Mouse (Mus musculus) neural tube, embryonic 15.5 days (tissue): Measurements from ENCODE around the gene Gm10318. TPM values are rescaled to one million over a fixed set of nuclear protein-coding genes. Genes with fewer than 3 reads are reported as not detected.
A peak's percentile ranks its signal among the peaks of the same experiment; 100 is the strongest.

Source experiments
- ATAC-seq: fragments of 200-750 bp; cut with Nextera tagmentation; 2 replicates; pipeline ENCODE4 v1.8.0; 2017; ENCODE audit warnings: mild to moderate bottlenecking, moderate TSS enrichment, moderate library complexity; ENCODE audit not compliant: low FRiP score
- H3K27ac ChIP-seq: fragments of 300-500 bp; sonication (generic); replicated peaks from 2 replicates; pipeline ENCODE4 v1.5.1; 2015; ENCODE audit warnings: mild to moderate bottlenecking, inconsistent platforms
- H3K27me3 ChIP-seq: fragments of 300-500 bp; sonication (generic); replicated peaks from 2 replicates; pipeline ENCODE4 v1.6.1; 2015; ENCODE audit warnings: inconsistent platforms
- H3K36me3 ChIP-seq: fragments of 300-500 bp; sonication (generic); 2 replicates; pipeline ENCODE4 v1.6.1; 2015; ENCODE audit warnings: inconsistent platforms
- H3K4me1 ChIP-seq: fragments of 300-500 bp; sonication (generic); 2 replicates; pipeline ENCODE4 v1.6.1; 2015; ENCODE audit warnings: inconsistent platforms
- H3K4me2 ChIP-seq: fragments of 300-500 bp; sonication (generic); 2 replicates; pipeline ENCODE4 v1.6.1; 2015; ENCODE audit warnings: inconsistent platforms, mild to moderate bottlenecking, moderate library complexity
- H3K4me3 ChIP-seq: fragments of 300-500 bp; sonication (generic); replicated peaks from 2 replicates; pipeline ENCODE4 v1.5.1; 2015; ENCODE audit warnings: mild to moderate bottlenecking, inconsistent platforms
- H3K9ac ChIP-seq: fragments of 300-500 bp; sonication (generic); replicated peaks from 2 replicates; pipeline ENCODE4 v1.6.1; 2015; ENCODE audit warnings: mild to moderate bottlenecking, inconsistent platforms
- H3K9me3 ChIP-seq: fragments of 300-500 bp; sonication (generic); replicated peaks from 2 replicates; pipeline ENCODE4 v1.6.1; 2016; ENCODE audit warnings: inconsistent platforms
- WGBS: fragments of 180-500 bp; shearing (Covaris S2); methylation state at CpG from one replicate; pipeline ENCODE4 v1.1.7; 2015; ENCODE audit warnings: mixed read lengths; 5-methylcytosine and 5-hydroxymethylcytosine counted together
- polyA plus RNA-seq: library from polyadenylated mRNA; unstranded; fragments of >200 nt; fragmentation: Nextera tagmentation; extraction: Ambion mirVana; gene quantifications from 2 replicates; pipeline ENCODE4 v1.2.1, GENCODE M21; 2015

Gm10318 gene
- polyA plus RNA-seq, 1 experiment from 2014 or later, result not detected

- Histone ChIP-seq H3K4me3 (no peak overlapping the region), H3K36me3 (no peaks in the 10 kb centered on the region), H3K27ac (no peak overlapping the region), H3K4me2 (no peak overlapping the region), H3K4me1 (peaks cover 31% of the 10 kb centered on the region), H3K9ac (no peak overlapping the region), H3K27me3 (no peaks in the 10 kb centered on the region), H3K9me3 (no peaks in the 10 kb centered on the region)
- 84% methylated on average over 7 of the region's 7 CpGs for WGBS
- ATAC-seq, result no peak
These were observed 47.5 kb downstream of the Gm10318 start for GRCm38 (mm10) chr10:77900126-77900525.

- WGBS, result 82% methylated on average over 27 of the region's 27 CpGs
- Histone ChIP-seq H3K27me3 (no peaks in the 10 kb centered on the region), H3K4me2 (peak overlapping the region; percentile 65), H3K9ac (peak overlapping the region; percentile 64), H3K4me3 (peak overlapping the region; percentile 68), H3K36me3 (no peaks in the 10 kb centered on the region), H3K9me3 (no peaks in the 10 kb centered on the region), H3K27ac (peak overlapping the region; percentile 81), H3K4me1 (peaks cover 29% of the 10 kb centered on the region)
- no peak for ATAC-seq
These were observed 48.5 kb downstream of the Gm10318 start for GRCm38 (mm10) chr10:77900903-77901818.

GRCm38 (mm10) chr10:77901871-77902210, 49.2 kb downstream of the Gm10318 start:
- peak overlapping the region; percentile 65 for H3K4me2 ChIP-seq
- H3K4me3 ChIP-seq, result peak overlapping the region; percentile 68
- no peaks in the 10 kb centered on the region for H3K27me3 ChIP-seq
- peak; percentile 28 for ATAC-seq
- H3K9me3 ChIP-seq, result no peaks in the 10 kb centered on the region
- no peaks in the 10 kb centered on the region for H3K36me3 ChIP-seq
- H3K9ac ChIP-seq, result peak overlapping the region; percentile 64
- H3K4me1 ChIP-seq, result peaks cover 29% of the 10 kb centered on the region
- WGBS, result 1% methylated on average over 14 of the region's 14 CpGs
- H3K27ac ChIP-seq, result peak overlapping the region; percentile 81

GRCm38 (mm10) chr10:77902211-77902893, 49.7 kb downstream of the Gm10318 start, which contains the start of gene Lrrc3:
TSS of gene Lrrc3 (minus strand) at chr10:77902536.
- peak within 1 kb of the TSS; percentile 65 for H3K4me2 ChIP-seq
- H3K4me3 ChIP-seq, result peak within 1 kb of the TSS; percentile 68
- WGBS, result under 1% methylated on average over 35 of the region's 46 CpGs
- H3K27ac ChIP-seq, result peak within 1 kb of the TSS; percentile 81
- peak within 1 kb of the TSS; percentile 64 for H3K9ac ChIP-seq
- H3K4me1 ChIP-seq, result peaks cover 29% of the 10 kb centered on the region
- H3K36me3 ChIP-seq, result no peaks in the 10 kb centered on the region
- no peaks in the 10 kb centered on the region for H3K27me3 ChIP-seq
- peak; percentile 86 for ATAC-seq
- H3K9me3 ChIP-seq, result no peaks in the 10 kb centered on the region

- 4% methylated on average over 35 of the region's 35 CpGs for WGBS
- H3K4me1 ChIP-seq, result peaks cover 29% of the 10 kb centered on the region
- no peaks in the 10 kb centered on the region for H3K36me3 ChIP-seq
- peak overlapping the region; percentile 64 for H3K9ac ChIP-seq
- peak overlapping the region; percentile 68 for H3K4me3 ChIP-seq
- H3K27ac ChIP-seq, result peak overlapping the region; percentile 81
- H3K4me2 ChIP-seq, result peak overlapping the region; percentile 65
- H3K27me3 ChIP-seq, result no peaks in the 10 kb centered on the region
- ATAC-seq, result peak; percentile 94
- no peaks in the 10 kb centered on the region for H3K9me3 ChIP-seq
These were observed 50.4 kb downstream of the Gm10318 start for GRCm38 (mm10) chr10:77902894-77903715.

Other genes with a start within 250 kb of the Gm10318 start
- 275 and 286 TPM in 2 replicates for gene Sumo3, start 246.8 kb upstream of the Gm10318 start, polyA plus RNA-seq
- 1.4 and 2.4 TPM in 2 replicates for gene Gm49325, start 246.7 kb upstream of the Gm10318 start, polyA plus RNA-seq
- gene Ube2g2, start 230.6 kb upstream of the Gm10318 start, polyA plus RNA-seq, result 77.1 and 79.6 TPM in 2 replicates
- gene Tspear, start 166.3 kb upstream of the Gm10318 start, polyA plus RNA-seq, result 1.6 and 1.9 TPM in 2 replicates
- not detected in 2 replicates for gene Gm19402, start 162.1 kb upstream of the Gm10318 start, polyA plus RNA-seq
- not detected in 2 replicates for gene Gm9508, start 155.6 kb upstream of the Gm10318 start, polyA plus RNA-seq
- not detected in 2 replicates for gene Gm10272, start 146.2 kb upstream of the Gm10318 start, polyA plus RNA-seq
- not detected in 2 replicates for gene Gm10024, start 141.4 kb upstream of the Gm10318 start, polyA plus RNA-seq
- gene Gm10142, start 137.1 kb upstream of the Gm10318 start, polyA plus RNA-seq, result not detected in 2 replicates
- not detected in 2 replicates for gene Krtap12-1, start 132.3 kb upstream of the Gm10318 start, polyA plus RNA-seq
- not detected in 2 replicates for gene Gm10100, start 126.4 kb upstream of the Gm10318 start, polyA plus RNA-seq
- not detected in 2 replicates for gene Gm18596, start 110.2 kb upstream of the Gm10318 start, polyA plus RNA-seq
- not detected in 2 replicates for gene Gm9736, start 101.5 kb upstream of the Gm10318 start, polyA plus RNA-seq
- not detected in 2 replicates for gene Gm3233, start 93.2 kb upstream of the Gm10318 start, polyA plus RNA-seq
- gene Gm3238, start 81.5 kb upstream of the Gm10318 start, polyA plus RNA-seq, result not detected in 2 replicates
- not detected in 2 replicates for gene Gm7138, start 75.9 kb upstream of the Gm10318 start, polyA plus RNA-seq
- gene Gm3250, start 70.3 kb upstream of the Gm10318 start, polyA plus RNA-seq, result not detected in 2 replicates
- not detected in 2 replicates for gene Gm7137, start 64.7 kb upstream of the Gm10318 start, polyA plus RNA-seq
- gene Gm9639, start 57.8 kb upstream of the Gm10318 start, polyA plus RNA-seq, result not detected in 2 replicates
- gene Gm19668, start 53.7 kb upstream of the Gm10318 start, polyA plus RNA-seq, result not detected in 2 replicates
- not detected in 2 replicates for gene Gm9507, start 41.0 kb upstream of the Gm10318 start, polyA plus RNA-seq
- gene Gm2696, start 38.2 kb upstream of the Gm10318 start, polyA plus RNA-seq, result not detected in 2 replicates
- gene Krtap10-4, start 25.8 kb upstream of the Gm10318 start, polyA plus RNA-seq, result not detected in 2 replicates
- not detected in 2 replicates for gene Krtap10-10, start 16.9 kb upstream of the Gm10318 start, polyA plus RNA-seq
- not detected in 2 replicates for gene Gm36176, start 6.1 kb upstream of the Gm10318 start, polyA plus RNA-seq
- gene Gm3285, start 9.1 kb downstream of the Gm10318 start, polyA plus RNA-seq, result not detected in 2 replicates
- 19.0 and 22.8 TPM in 2 replicates for gene Lrrc3, start 49.7 kb downstream of the Gm10318 start, polyA plus RNA-seq
- gene Trpm2, start 117.7 kb downstream of the Gm10318 start, polyA plus RNA-seq, result 8.1 and 9.5 TPM in 2 replicates
- 48.5 and 51.5 TPM in 2 replicates for gene 1810043G02Rik, start 125.7 kb downstream of the Gm10318 start, polyA plus RNA-seq
- gene Pfkl, start 157.2 kb downstream of the Gm10318 start, polyA plus RNA-seq, result 112 and 133 TPM in 2 replicates
- 0.09 TPM in 1 of 2 replicates, not detected in the other for gene Dnmt3l, start 189.1 kb downstream of the Gm10318 start, polyA plus RNA-seq
- 0.18 and 2.5 TPM in 2 replicates for gene Aire, start 190.8 kb downstream of the Gm10318 start, polyA plus RNA-seq
- 0.81 and 3.0 TPM in 2 replicates for gene Icosl, start 216.4 kb downstream of the Gm10318 start, polyA plus RNA-seq